Mouse (Mus musculus): ENCODE measurements at regions not wholly inside any gene's neighbourhood (a gene's known extent, or its start where the extent isn't known, plus 50 kb on each side); places are given as distances from the start of the nearest gene placed in this dataset.

GRCm38 (mm10) chr6:12210190-12210589 is 302.6 kb downstream of the Phf14 start:
- WGBS: 50% methylated on average over 1 of the region's 1 CpGs
- no peaks in the 10 kb centered on the region for H3K36me3 ChIP-seq (ENCODE audit: control insufficient read depth, insufficient read depth)
- no peak overlapping the region for H3K27ac ChIP-seq (ENCODE audit: low read length)
- no peak overlapping the region for H3K9ac ChIP-seq (replicated peaks; ENCODE audit: low read depth, low read length)
- H3K9me3 ChIP-seq (ENCODE audit: control insufficient read depth, low read length): no peaks in the 10 kb centered on the region
- no peak overlapping the region for H3K4me2 ChIP-seq (ENCODE audit: low read length)
- H3K27me3 ChIP-seq (replicated peaks; ENCODE audit: control insufficient read depth, insufficient read depth, low read length): no peaks in the 10 kb centered on the region
- H3K4me3 ChIP-seq (replicated peaks; ENCODE audit: low read length): no peak overlapping the region
- ATAC-seq: no peak; the same call in 1 of the 2 replicates
- H3K4me1 ChIP-seq (replicated peaks; ENCODE audit: control insufficient read depth, insufficient read depth, low read length): no peaks in the 10 kb centered on the region

DNA sequence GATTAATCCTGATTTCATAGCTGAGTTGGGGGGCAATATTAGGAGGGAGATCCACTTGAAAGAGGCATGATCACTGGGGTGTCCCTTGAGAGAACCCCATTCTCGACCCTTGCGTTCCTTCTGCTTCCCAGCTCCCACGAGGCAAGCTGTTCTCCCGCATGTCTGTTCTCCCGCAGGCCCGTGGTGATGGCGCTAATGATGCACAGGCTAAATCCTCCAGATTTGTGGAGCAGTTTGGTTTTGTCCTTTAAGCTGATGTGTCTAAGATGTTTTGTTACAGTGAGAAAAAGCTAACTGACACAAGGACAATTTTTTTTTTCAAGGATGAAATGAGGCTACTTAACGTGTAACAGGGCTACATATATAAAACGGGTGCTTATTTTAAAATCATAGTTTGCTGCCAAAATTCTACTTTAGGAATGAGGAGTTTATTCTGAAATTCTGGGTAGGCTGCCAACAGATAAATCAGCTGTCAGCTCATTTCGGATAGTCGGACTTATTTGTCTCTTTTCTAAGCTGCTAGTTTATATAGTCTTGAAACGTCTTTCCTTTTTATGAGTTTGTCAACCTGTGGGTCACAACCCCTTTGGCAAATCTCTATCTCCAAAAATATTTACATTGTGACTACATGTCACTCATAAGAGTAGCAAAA is 307.0 kb downstream of the Phf14 start:
- no peaks in the 10 kb centered on the region for H3K36me3 ChIP-seq (ENCODE audit: control insufficient read depth, insufficient read depth)
- H3K27ac ChIP-seq (ENCODE audit: low read length): no peak overlapping the region
- H3K27me3 ChIP-seq (replicated peaks; ENCODE audit: control insufficient read depth, insufficient read depth, low read length): no peaks in the 10 kb centered on the region
- no peak overlapping the region for H3K4me3 ChIP-seq (replicated peaks; ENCODE audit: low read length)
- H3K9ac ChIP-seq (replicated peaks; ENCODE audit: low read depth, low read length): no peak overlapping the region
- no peak for ATAC-seq
- H3K4me2 ChIP-seq (ENCODE audit: low read length): no peak overlapping the region
- H3K4me1 ChIP-seq (replicated peaks; ENCODE audit: control insufficient read depth, insufficient read depth, low read length): no peaks in the 10 kb centered on the region
- WGBS: 75% methylated on average over 12 of the region's 12 CpGs
- peaks cover 4% of the 10 kb centered on the region; the same call in 1 of the 2 replicates for H3K9me3 ChIP-seq (ENCODE audit: control insufficient read depth, low read length)

- H3K4me3 ChIP-seq (replicated peaks; ENCODE audit: low read length): no peak overlapping the region
- H3K27ac ChIP-seq (ENCODE audit: low read length): no peak overlapping the region
- WGBS: 69% methylated on average over 1 of the region's 1 CpGs
- ATAC-seq: no peak
- no peak overlapping the region for H3K4me2 ChIP-seq (ENCODE audit: low read length)
- no peaks in the 10 kb centered on the region for H3K27me3 ChIP-seq (replicated peaks; ENCODE audit: control insufficient read depth, insufficient read depth, low read length)
- peaks cover 6% of the 10 kb centered on the region; the same call in 1 of the 2 replicates for H3K9me3 ChIP-seq (ENCODE audit: control insufficient read depth, low read length)
- no peaks in the 10 kb centered on the region for H3K36me3 ChIP-seq (ENCODE audit: control insufficient read depth, insufficient read depth)
- H3K9ac ChIP-seq (replicated peaks; ENCODE audit: low read depth, low read length): no peak overlapping the region
- no peaks in the 10 kb centered on the region for H3K4me1 ChIP-seq (replicated peaks; ENCODE audit: control insufficient read depth, insufficient read depth, low read length)
These were observed 307.6 kb downstream of the Phf14 start for GRCm38 (mm10) chr6:12215178-12215553.

- WGBS: 27% methylated on average over 1 of the region's 1 CpGs
- Histone ChIP-seq H3K36me3 (ENCODE audit: control insufficient read depth, insufficient read depth) (no peaks in the 10 kb centered on the region), H3K4me1 (replicated peaks; ENCODE audit: control insufficient read depth, insufficient read depth, low read length) (0 out of 2 replicates have a peak, but pooled peaks cover 3% of the 10 kb centered on the region), H3K9ac (replicated peaks; ENCODE audit: low read depth, low read length) (no peak overlapping the region), H3K4me3 (replicated peaks; ENCODE audit: low read length) (no peak overlapping the region), H3K27ac (ENCODE audit: low read length) (no peak overlapping the region), H3K4me2 (ENCODE audit: low read length) (no peak overlapping the region), H3K27me3 (replicated peaks; ENCODE audit: control insufficient read depth, insufficient read depth, low read length) (no peaks in the 10 kb centered on the region), H3K9me3 (ENCODE audit: control insufficient read depth, low read length) (no peaks in the 10 kb centered on the region)
- no peak for ATAC-seq
These were observed 336.5 kb downstream of the Phf14 start for GRCm38 (mm10) chr6:12244151-12244550.

- no peak overlapping the region for H3K9ac ChIP-seq (replicated peaks; ENCODE audit: low read depth, low read length)
- H3K9me3 ChIP-seq (ENCODE audit: control insufficient read depth, low read length): no peaks in the 10 kb centered on the region
- H3K4me2 ChIP-seq (ENCODE audit: low read length): no peak overlapping the region
- H3K27ac ChIP-seq (ENCODE audit: low read length): no peak overlapping the region
- peak; percentile 63 for ATAC-seq
- no peak overlapping the region for H3K4me3 ChIP-seq (replicated peaks; ENCODE audit: low read length)
- H3K4me1 ChIP-seq (replicated peaks; ENCODE audit: control insufficient read depth, insufficient read depth, low read length): 0 out of 2 replicates have a peak, but pooled peaks cover 3% of the 10 kb centered on the region
- no peaks in the 10 kb centered on the region for H3K27me3 ChIP-seq (replicated peaks; ENCODE audit: control insufficient read depth, insufficient read depth, low read length)
- H3K36me3 ChIP-seq (ENCODE audit: control insufficient read depth, insufficient read depth): no peaks in the 10 kb centered on the region
These were observed 340.4 kb downstream of the Phf14 start for GRCm38 (mm10) chr6:12247975-12248374.

DNA sequence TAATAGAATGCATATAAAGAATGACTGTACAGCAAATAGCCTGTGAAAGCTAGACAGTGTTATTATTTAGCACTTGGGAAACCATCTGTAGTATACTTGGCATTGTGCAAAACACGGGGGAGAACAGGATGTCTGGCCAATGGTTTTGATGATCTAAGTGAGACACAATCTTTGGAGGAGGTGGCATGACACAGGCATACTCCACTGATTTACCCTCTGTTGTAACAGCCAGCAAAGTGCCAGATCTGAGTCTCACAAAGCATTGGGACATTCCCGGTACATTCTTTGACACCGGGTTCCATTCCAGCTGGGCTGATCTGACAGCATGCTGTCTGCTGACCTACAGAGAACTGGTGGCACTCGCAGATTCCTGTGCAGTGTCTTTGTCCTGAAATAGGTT is 341.0 kb downstream of the Phf14 start:
- no peaks in the 10 kb centered on the region for H3K27me3 ChIP-seq (replicated peaks; ENCODE audit: control insufficient read depth, insufficient read depth, low read length)
- WGBS: 57% methylated on average over 4 of the region's 4 CpGs
- ATAC-seq: peak; percentile 85

GRCm38 (mm10) chr6:12254507-12254906 is 346.9 kb downstream of the Phf14 start:
- WGBS: 93% methylated on average over 3 of the region's 3 CpGs
- H3K27me3 ChIP-seq (replicated peaks; ENCODE audit: control insufficient read depth, insufficient read depth, low read length): no peaks in the 10 kb centered on the region
- H3K4me3 ChIP-seq (replicated peaks; ENCODE audit: low read length): no peak overlapping the region
- H3K9me3 ChIP-seq (ENCODE audit: control insufficient read depth, low read length): no peaks in the 10 kb centered on the region
- H3K4me2 ChIP-seq (ENCODE audit: low read length): no peak overlapping the region
- ATAC-seq: no peak
- peaks cover 7% of the 10 kb centered on the region for H3K4me1 ChIP-seq (replicated peaks; ENCODE audit: control insufficient read depth, insufficient read depth, low read length)
- H3K36me3 ChIP-seq (ENCODE audit: control insufficient read depth, insufficient read depth): no peaks in the 10 kb centered on the region
- H3K27ac ChIP-seq (ENCODE audit: low read length): no peak overlapping the region
- H3K9ac ChIP-seq (replicated peaks; ENCODE audit: low read depth, low read length): no peak overlapping the region

More for the DNA sequence above, 341.0 kb downstream of the Phf14 start:
- H3K9ac ChIP-seq (replicated peaks; ENCODE audit: low read depth, low read length): no peak overlapping the region
- no peak overlapping the region for H3K4me2 ChIP-seq (ENCODE audit: low read length)
- no peak overlapping the region for H3K4me3 ChIP-seq (replicated peaks; ENCODE audit: low read length)
- no peaks in the 10 kb centered on the region for H3K36me3 ChIP-seq (ENCODE audit: control insufficient read depth, insufficient read depth)
- H3K4me1 ChIP-seq (replicated peaks; ENCODE audit: control insufficient read depth, insufficient read depth, low read length): 0 out of 2 replicates have a peak, but pooled peaks cover 3% of the 10 kb centered on the region
- H3K27ac ChIP-seq (ENCODE audit: low read length): no peak overlapping the region
- H3K9me3 ChIP-seq (ENCODE audit: control insufficient read depth, low read length): no peaks in the 10 kb centered on the region

DNA sequence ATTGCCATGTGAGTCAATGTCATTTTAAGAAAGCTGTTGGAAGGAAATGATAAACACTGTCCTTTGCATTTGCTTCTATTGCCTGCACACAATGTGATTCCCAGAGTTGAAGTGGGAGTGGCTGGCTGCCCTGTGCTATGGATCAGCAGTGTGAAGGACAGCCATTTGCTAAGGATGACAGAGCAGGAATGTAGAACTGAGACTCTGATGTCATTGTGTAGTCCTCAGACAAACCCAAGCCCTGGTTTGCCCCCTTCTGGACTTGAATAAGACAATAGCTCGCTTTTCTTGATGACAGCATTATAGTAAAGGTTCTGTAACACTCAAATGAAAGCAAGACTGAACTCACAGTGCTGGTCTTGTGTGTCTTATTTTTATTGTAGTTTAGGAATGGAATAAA is 347.8 kb downstream of the Phf14 start:
- Histone ChIP-seq H3K27ac (ENCODE audit: low read length) (no peak overlapping the region), H3K4me1 (replicated peaks; ENCODE audit: control insufficient read depth, insufficient read depth, low read length) (peaks cover 12% of the 10 kb centered on the region), H3K4me3 (replicated peaks; ENCODE audit: low read length) (no peak overlapping the region), H3K9me3 (ENCODE audit: control insufficient read depth, low read length) (no peaks in the 10 kb centered on the region), H3K9ac (replicated peaks; ENCODE audit: low read depth, low read length) (no peak overlapping the region), H3K4me2 (ENCODE audit: low read length) (no peak overlapping the region), H3K27me3 (replicated peaks; ENCODE audit: control insufficient read depth, insufficient read depth, low read length) (no peaks in the 10 kb centered on the region), H3K36me3 (ENCODE audit: control insufficient read depth, insufficient read depth) (no peaks in the 10 kb centered on the region)
- no peak for ATAC-seq
- 74% methylated on average over 1 of the region's 1 CpGs for WGBS

- WGBS: 48% methylated on average over 3 of the region's 3 CpGs
- peaks cover 13% of the 10 kb centered on the region for H3K4me1 ChIP-seq (replicated peaks; ENCODE audit: control insufficient read depth, insufficient read depth, low read length)
- H3K9me3 ChIP-seq (ENCODE audit: control insufficient read depth, low read length): no peaks in the 10 kb centered on the region
- no peak overlapping the region for H3K27ac ChIP-seq (ENCODE audit: low read length)
- H3K4me3 ChIP-seq (replicated peaks; ENCODE audit: low read length): no peak overlapping the region
- no peaks in the 10 kb centered on the region for H3K27me3 ChIP-seq (replicated peaks; ENCODE audit: control insufficient read depth, insufficient read depth, low read length)
- H3K4me2 ChIP-seq (ENCODE audit: low read length): no peak overlapping the region
- H3K36me3 ChIP-seq (ENCODE audit: control insufficient read depth, insufficient read depth): no peaks in the 10 kb centered on the region
- H3K9ac ChIP-seq (replicated peaks; ENCODE audit: low read depth, low read length): no peak overlapping the region
- ATAC-seq: no peak
These were observed 350.7 kb downstream of the Phf14 start for GRCm38 (mm10) chr6:12258273-12258672.
